Mouse (Mus musculus) kidney, postnatal 4 days (tissue): Measurements from ENCODE around the gene Thumpd2.

ENCODE experiments used
- DNase-seq, 2 experiments: peaks; one replicate each; pipeline ENCODE4 v3.0.0; 2021; ENCODE audit warnings: mixed read lengths in 2 of 2

Thumpd2 gene

DNA sequence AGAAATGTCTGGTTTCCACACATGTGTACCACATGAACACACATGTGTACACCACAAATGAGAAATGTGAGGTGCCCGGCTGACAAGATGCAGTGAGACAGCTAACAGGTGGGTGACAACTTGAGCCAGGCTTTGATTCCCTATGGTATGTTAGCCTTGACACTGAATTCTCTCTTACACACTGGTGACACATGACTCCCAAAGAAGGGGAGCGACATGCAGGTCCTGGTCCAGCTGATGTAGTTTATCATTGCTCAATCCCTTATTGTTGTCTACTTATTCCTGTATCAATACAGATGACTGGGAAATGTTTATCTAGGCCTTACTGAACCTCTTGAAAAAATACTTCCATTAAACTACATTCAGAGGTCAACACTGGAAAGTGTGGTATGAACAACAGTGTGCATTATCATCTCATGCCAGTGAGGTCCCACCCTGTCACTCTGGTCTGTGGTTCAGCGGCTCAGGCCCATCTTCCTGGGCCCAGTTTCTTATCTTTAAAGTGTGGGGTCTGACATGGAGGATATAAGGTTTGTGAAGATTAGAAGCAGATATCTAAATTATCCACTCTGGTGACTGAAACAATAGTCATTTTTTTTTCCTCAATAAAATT, 32.9 kb downstream of the Thumpd2 start:
- DNase-seq, result no peak

DNA sequence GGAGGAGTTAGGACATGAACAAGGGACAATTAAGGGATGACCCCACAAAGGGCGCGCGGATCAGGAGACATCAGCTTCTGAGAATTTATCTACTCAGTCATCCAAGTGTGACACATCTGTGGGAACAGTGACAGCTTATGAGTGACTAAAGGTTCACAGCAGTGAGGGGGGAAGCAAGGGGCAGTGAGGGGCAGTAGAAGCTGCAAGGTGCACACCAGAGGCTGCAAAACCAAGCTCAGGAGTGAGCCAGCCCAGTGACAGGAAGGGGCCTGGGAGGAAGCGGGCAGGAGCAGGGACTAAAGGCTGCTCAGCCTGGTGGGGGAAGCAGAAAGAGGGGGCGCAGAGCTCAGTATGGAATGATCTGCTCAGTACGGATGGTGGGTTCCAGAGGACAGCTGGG, 37.6 kb downstream of the Thumpd2 start:
- DNase-seq, result no peak

DNA sequence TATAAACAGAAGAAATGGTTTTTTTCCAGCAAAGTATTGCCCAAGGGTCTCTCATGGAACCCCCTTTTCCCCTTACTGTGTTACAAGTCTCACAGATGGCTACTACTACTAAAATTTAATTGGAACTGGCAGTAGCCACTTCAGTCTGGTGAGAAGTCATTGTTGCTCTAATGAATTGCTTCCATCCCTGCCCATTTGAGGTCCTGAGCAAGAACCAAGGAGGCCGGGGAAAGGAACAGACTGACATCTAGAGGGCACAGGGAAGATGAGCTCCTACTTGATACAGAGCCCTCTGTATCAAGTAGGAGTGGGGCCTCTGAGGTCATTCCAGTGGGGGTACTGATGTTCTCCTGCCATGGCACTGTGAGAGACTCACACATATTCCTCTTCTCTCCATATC, 47.8 kb downstream of the Thumpd2 start:
- DNase-seq, result no peak

DNA sequence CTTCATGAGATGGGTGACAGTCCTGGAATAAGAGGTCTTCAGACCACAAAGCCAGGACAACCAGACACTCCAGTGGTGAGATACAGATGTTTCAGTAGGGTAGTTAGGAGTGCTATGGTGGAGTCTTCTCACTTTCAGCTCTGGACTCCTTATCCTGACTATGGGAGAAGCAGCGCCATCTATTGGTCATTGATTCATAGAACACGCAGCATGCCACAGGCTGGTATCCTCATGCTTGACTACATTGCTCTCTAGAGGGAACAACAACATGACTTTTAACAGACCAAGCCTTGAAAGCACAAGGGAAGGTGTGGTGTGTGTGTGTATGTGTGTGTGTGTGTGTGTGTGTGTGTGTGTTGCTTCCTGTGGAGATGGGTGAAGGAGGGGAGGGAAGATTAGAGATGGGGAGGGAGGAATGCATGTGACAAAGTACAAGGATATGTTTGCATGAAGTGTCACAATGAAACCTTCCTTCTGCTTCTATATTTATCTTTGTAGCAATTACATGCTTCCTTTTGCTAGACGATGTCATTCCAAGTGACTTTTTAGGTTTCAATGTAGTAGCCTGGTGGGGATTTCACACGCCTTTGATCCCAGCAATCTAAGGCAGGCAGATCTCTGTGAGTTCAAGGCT, 49.0 kb downstream of the Thumpd2 start:
- DNase-seq, result peak; percentile 55 to 71

DNA sequence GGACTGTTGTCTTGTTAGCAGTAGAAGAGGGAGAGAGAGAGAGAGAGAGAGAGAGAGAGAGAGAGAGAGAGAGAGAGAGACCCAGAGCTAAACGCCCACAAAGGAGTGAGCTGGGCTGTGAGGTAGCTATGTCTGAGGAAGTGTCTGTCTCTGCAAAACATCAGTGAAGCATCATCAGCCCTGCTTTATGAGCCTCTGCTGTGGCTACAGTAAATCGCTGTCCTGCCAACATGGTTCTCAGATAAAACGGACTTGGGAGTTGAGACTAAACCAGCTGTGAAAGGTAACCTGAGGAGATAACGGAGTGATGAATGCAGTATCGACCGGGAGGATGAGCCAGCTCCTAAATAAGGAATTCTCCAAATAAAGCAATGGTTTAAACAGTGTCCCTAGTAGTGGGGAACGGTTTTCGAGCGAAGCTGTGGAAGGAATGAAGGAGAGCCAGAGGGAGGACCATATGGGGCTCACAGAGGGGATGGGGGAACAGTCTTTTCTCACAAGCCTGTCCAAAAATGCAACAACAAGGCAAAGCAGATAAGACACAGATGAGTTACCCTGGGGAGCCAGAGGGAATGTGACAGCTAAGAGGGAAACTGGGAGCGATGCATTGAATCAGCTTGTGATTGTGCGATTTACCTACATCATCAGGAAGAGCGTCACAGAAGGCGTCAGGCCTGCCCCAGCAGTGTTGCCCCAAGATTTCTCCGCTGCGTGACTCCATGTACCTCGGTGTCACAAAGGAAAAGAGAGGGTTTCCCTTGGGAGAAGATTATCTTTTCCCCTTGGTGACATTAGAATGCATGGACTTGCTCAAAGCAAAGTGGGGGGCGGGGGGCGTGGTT, 53.8 kb downstream of the Thumpd2 start:
- no peak for DNase-seq

DNA sequence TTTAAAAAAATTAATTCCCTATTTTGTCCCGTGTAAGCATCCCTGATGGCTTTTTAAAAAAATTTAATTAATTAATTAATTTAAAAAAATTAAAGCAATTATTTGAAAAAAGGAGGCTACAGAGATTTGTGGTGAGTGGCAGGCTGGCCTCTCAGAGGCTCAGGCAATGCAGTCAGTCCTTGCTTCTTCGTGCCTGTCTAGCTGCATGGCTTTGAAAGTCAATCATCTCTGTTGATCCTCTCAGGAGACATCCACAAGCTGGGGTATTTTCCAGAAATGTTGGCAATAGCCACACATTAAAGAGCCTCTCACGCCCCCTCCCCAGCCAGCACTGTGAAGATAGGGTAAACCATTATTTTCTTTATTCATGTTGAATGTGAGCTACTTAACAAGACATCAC, 54.7 kb downstream of the Thumpd2 start:
- no peak for DNase-seq

DNA sequence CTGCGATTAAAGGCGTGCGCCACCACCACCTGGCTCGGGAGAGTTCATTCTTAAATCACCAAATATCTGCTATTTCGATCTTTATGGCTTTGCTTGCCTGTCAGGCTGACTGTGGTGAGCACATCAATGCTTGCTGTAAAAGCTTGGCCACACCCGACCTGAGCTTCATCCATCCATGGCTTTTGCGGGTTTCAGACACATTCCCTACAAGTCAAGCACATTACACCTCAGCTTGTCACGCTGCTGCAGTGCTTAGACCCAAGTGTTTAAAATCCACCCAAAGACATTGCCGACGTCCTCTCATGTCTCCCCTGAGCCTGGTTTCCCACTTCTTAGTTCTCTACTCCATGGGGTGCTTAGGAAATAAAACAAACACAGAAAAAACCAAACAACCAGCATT, 55.8 kb downstream of the Thumpd2 start:
- no peak for DNase-seq

DNA sequence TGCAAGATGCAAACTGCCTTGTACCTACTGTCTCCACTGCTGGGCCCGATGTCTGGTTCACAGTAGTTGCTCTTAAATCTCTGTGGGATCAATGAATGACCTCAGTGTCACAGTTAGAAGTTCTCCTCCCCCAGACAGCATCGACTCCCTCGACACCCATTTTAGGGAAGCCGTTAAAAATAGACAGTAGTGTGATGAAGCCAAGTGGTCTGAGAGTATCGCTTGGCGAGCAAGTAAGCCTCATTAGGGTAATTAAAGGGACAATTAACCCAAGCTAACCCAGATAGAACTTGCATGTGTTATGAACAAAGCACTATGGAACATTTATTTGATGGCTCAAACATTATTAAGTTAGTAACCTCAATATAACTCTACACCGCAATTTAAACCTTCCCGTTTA, 59.6 kb downstream of the Thumpd2 start:
- no peak for DNase-seq

DNA sequence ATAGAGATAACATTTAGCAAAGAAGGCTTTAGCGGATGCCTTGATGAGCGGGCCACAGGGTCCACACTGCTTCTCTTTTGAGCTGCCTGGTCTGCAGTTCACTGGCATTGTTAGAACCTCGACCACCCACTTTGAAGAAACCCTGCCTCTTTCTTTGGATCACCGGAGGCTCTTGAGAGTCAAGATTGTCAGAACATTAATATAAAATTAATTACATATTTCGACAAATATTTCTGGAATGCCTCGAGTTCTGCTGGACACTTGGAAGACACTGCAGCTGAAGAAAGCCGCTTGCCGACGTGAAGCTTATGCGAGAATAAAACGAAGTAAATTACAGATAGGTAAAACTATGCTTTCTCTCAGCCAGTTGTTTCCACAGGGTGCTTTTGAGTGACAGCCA, 60.4 kb downstream of the Thumpd2 start:
- no peak for DNase-seq

DNA sequence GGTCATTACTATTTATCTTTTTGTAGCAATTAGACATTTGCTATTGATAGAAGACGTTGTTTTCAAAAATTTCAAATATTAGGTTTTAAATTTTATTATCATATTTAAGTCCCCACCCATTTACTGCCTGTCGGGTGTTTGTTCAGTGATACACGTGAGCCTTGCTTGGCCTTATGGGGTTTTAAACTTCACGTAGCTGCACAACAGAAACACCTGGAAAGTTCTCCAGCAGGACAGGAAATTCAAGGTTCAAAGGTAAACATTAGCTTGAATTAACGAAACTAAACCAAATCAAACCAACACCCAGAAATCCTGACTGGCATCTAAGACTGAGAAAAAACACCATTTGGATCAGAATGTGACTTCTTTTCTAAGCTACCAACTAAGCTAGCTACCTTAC, 62.8 kb downstream of the Thumpd2 start:
- no peak for DNase-seq

DNA sequence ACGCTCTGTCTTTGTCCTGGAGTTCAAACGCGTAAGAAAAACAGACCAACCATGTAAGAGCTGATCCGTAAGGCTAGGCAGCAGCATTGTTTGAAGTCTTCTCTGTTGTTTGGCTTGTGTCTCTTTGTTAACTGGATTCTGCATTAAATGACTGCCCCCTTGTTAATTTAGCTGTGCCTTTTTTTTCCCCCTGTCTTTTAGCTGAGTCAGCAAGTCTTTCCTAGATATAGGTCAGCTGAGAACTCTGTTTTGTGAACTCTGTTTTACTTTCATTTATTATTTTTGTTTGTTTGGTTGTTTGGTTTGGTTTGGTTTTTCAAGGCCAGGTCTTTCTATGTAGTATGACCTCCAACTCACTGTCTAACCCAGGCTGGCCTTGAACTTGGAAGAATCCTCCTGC, 63.2 kb downstream of the Thumpd2 start:
- DNase-seq, result no peak

DNA sequence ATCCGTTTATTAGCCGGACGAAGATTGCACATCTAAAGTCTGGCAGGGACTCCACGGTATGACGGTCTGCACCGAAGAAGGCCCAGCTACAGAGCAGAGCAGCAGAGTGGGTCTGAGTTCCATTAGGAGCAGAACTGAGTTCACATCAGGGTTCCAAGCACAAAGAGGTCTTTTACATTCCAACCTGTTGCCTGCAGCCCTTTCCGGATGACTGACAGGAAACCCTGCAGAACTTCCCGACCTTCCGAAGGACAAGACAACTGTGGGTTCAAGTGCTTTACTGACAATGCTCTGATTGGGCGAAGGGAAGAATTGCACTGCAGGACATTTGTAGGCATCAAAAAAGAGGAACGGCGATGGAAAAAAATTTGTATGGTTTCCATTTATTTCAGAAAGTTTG, 63.9 kb downstream of the Thumpd2 start:
- DNase-seq, result no peak

DNA sequence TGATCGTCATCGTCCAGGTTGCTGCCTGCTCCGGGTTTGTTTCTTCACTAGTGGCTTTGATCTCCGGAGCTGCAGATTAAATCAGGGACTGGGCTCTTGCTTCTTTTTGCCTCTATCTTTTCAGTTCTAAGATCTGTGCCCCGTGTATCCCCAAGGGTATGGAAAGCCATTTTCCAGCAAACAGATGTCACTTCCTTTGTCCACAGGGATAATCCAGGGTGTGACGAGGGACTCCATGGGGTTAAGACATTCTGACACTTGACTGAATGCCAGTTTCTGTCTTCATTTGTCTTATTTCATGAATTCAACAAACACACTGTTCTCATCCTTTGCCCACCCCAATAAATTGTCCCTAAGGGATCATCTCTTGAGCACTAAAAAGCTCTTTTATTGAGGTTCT, 65.9 kb downstream of the Thumpd2 start:
- no peak for DNase-seq

DNA sequence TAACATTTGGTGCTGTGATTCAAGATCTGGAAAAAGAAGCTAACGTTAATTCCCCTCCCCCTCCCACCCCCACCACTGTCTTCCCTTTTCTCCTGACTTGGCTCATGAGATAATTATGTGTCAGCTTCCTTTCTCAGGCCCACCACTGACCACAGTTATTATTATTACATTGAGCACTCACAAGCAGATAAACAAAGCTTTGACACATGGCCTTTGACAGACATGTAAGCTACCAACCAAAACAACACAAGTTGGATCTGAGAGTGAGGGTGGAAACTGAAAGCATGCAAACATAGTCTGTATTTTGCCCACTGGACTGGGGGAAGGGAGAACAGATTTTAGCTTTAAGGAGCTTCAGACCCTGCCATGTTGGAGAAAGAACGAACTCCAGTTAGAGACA, 67.7 kb downstream of the Thumpd2 start:
- DNase-seq, result no peak

DNA sequence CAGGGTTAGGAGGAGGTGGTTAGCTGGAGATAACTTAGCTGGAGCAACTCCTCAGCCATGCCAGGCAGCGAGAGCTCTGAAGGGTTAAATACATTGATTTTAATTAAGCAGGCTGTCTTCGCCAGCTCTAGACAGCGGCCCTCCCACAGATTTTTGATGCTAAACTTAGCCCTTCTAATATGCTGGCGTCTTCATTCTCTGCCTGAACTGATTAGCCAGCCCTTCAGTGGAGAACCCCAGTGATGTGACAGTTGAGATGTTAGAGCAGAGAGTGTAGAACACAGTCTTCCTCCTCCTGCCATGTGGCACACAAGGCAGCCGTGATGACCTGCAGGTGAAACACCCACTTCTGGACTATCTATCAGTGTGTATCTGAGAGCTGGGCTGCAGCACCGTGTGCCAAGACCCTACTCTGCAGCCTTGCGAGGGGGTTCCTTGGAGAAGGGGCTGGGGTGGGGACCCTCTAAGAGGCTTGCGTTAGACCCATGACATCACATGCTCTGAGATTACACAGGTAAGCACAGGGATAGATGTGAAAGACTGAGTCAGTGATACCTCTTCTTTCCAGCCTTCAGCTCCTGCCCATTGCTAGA, 73.3 kb downstream of the Thumpd2 start:
- DNase-seq, result no peak

DNA sequence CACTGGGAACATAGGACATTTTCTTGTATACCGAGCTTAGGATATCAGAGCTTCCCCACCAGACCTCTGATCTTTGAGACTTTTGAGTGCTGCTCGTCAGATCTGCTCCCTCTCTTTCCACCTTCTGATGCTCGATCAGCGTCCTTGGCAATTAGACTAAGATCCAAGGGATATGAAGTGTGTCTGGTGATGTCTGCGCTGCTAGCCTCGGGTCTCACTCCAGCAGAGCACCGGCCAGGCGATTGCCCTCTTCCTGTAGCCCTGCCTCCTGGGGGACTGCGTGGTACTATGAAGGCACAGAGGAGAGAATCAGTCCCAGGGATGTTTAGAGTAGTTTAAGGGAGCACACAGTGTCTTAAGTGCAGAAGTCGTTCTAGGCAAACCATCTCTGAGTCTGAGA, 81.9 kb downstream of the Thumpd2 start:
- DNase-seq, result no peak

DNA sequence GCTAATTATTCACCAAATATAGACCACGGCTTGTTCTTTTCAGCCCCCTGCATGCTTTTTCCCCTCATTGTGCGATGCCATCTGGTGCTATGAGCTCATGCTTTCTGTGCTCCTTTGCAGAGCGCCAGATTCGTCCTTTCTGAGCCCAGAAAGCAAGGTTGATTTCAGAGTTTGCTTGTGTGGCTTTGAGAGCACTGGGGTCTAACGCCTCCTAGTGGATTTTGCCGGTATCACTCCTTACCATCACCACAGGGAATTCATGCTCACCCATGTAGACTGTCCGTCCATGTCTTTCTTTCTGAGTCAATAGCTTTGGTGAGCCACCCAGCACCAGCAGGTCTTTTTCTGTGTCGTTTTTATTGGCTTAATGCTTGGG, 82.5 kb downstream of the Thumpd2 start:
- DNase-seq, result peak; percentile 80 to 85

DNA sequence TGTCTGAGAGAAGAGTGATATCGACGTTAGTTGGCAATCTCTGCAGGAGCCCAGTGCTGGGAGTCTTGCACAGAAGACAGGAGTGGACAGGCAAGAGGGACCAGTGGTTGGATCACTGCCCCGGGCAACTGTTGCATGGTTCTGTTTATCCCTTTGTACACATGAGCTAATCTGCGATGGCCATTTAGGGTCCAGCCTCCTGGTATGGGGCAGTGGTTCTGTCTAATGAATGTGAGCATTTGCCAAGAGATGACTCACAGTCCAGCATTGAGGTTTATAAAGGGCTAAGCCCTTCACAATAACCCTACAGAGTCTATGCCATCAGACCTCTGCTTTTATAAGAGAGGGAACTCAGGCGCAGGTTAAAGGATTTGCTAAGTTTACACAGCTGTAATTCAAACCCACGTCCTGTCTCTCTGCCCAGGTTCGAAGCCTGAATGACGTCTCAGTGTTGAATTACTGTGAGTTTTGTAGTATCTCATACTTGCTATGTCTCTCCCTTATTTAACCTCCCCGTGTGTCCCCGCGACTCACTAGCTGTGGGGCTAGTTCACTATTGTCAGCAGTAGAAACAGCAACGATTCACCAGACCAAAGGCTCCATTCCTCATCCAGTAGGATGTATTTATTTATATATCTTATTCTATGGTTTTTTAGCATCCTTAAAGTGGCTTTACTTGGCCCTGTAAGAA, 83.0 kb downstream of the Thumpd2 start:
- no peak for DNase-seq

DNA sequence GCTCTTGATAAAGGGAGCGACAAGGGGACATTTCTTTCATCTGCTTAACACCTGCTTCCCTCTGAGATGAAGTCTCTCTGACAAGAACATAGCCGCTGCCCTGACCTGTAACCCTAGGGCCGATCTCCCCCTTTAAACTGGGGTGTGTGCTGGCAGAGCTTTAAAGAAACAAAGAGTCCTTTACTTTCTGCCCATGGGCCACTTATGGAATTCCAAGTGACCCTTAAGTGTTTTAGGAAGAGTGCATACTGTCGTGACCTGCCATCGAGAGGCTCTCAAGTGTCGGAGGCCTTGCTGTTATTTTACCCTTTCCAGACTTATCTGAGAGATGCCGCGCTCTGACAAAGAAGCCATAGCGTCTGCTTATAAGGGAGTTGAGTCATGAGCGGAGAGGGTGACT, 84.8 kb downstream of the Thumpd2 start:
- DNase-seq, result no peak

DNA sequence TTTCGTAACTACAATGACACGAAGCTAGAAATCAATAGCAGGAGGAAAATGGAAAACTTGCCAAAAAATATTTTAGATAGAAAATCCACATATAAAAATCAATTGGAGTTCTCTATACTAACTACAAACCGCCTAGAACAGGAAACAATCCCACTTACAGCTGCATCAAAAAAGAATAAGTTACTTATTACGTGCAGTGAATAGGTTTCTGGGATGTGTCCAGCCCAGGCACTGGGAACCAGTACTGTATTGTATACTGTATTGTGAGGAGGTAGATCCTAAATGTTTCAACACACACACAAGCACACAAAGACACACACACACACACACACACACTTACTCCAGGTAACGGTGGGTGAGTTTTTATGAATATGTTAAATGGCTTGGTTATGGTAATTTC, 87.6 kb downstream of the Thumpd2 start:
- peak in 1 of 2 experiments; percentile 23 for DNase-seq
